Mouse (Mus musculus) cerebellum, postnatal 10 days (tissue): Measurements from ENCODE around the gene Vps29.

Experiments used
- DNase-seq, 2 experiments: peaks; one replicate each; pipeline ENCODE4 v3.0.0; 2021; ENCODE audit warnings: mixed read lengths in 2 of 2

The Vps29 gene

DNA sequence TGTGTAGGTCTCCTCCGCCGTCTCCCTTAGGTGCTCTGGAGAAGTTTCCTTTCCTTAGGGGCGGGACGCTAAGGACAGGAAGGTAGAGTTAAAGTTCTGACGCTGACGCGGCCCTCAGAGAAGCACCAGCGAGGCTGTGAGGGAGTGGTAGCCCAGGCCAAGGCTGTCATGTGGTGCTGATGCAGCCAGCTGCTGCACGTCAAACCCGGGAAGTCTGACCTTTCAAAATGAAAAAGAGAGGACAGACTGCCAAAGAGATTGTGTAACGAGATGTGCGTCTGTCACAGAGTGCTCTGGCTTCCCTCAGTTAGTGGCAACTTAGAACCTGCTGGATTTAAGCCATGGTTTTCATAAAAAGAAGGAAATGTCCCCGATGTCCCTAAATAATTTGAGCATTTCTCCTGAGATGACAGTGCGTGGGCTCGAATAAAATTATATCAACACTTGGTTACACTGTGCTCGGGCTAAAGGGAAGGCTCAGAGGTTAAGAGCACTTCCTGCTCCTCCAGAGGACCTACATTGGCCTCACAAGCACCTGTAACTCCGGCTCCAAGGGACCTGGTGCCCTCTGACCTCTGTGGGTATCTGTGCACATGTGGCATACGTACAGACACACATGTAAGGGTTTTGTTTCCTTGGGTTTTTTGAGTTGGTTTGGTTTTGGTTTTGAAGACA is 46.6 kb downstream of the Vps29 start:
- no peak for DNase-seq

DNA sequence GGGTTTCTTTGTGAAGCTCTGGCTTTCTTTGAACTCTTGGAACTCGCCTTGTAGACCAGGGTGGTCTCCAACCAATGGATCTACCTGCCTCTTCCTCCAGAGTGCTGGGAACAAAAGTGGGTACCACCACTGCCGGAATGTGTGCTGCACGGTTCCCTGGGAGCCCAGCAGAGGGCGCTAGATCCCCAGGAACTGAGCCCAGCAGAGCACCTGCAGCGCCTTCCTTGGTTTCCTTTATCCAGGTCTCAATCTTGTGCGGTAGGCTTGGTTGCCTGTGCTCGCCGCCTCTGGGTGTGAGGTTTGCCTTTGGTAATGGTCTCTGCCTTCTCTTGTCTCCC is 47.1 kb downstream of the Vps29 start:
- peak; percentile 89 to 92 for DNase-seq

- DNase-seq = no peak
Measured at GRCm38 (mm10) chr5:122402160-122402559, 48.0 kb downstream of the Vps29 start.

DNA sequence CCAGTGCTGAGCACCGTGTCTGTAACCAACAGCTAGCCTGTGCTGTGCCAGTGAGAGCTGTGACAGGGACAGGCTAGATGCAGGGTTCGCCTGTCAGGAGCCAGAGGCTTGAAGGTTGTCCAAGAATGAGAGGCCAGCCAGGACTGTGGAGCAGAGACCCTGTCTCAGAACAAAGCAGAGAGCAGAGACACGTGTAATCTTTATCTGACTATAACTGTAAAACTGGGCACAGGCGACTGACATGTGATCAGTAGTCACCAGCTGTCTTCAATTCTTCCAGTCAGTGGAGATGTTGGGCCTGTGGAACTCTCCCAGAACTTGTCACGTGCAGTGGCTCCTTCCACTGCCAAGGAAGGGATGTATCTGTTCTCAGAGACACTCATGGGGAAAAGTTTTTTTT is 48.6 kb downstream of the Vps29 start:
- DNase-seq = peak; percentile 83 to 85

DNA sequence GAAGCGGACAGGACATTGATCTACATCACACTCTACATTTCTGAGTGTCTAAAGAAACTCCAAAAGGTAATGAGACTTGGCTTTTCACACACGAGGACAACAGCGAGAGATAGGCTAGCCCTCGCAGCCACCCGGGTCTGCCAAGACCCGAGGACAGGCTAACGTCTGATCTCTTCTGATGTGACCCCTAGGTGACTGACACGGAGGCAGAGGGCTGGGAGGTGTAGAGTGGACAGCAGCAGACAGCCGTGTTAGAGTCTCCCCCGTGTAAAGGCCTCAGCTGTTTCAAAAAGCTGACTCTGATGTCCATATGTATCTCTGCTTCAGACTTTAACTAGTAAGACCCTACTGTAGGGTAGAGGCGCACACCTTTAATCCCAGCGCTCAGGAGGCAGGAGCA is 49.2 kb downstream of the Vps29 start:
- no peak for DNase-seq

- no peak for DNase-seq
Measured at GRCm38 (mm10) chr5:122405537-122405936, 51.4 kb downstream of the Vps29 start.

- DNase-seq = peak in 1 of 2 experiments; percentile 58
Measured at GRCm38 (mm10) chr5:122409692-122410645, 55.8 kb downstream of the Vps29 start.

DNA sequence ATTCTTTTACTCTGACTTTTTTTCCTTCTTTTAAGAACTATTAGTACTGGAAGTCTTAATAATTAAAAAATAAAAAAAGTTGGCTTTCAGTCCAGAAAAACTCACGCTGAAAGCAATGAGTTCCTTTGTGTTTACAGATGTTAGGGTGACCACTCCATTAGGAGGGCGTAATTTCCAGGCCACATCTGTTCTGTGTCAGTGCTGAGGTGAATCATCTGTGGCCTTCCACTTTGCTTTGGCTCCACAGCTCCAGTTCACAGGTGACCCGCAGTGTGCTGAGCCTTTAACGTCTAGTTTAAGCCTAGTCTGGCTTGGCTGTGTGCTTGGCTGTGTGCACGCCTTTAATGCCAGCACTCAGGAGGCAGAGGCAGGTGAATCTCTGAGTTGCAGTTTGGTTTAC is 57.7 kb downstream of the Vps29 start:
- DNase-seq = no peak

DNA sequence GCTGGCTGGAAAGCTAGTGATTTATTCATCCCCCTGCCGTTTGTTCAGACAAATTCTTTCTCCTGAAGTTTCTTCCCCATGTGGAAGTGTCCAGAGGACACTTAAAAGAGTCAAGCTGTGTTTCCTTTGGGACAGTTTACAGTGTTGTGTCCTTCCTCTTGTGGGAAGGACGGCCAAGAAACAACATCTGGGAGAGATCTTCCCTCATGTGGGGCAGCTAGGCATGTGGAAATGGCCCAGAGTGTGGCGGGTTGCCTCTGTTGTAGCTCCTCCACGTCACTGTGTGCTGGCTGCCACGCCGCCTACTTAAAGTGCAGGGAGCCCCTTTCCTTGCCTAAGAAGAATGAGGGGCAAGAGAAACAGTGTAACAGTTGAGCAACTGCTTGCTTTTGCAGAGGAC is 58.7 kb downstream of the Vps29 start:
- no peak for DNase-seq

- DNase-seq = no peak
Measured at GRCm38 (mm10) chr5:122414351-122414750, 60.2 kb downstream of the Vps29 start.
